Mouse (Mus musculus) hindbrain, embryonic 11.5 days (tissue): ENCODE data around the gene Gm17359. TPM values are rescaled to one million over a fixed set of nuclear protein-coding genes. Genes with fewer than 3 reads are reported as not detected.

Experiments
- ATAC-seq: fragments of 200-750 bp; cut with Nextera tagmentation; 2 replicates; pipeline ENCODE4 v1.8.0; 2017; ENCODE audit warnings: mild to moderate bottlenecking, moderate TSS enrichment, moderate library complexity; ENCODE audit not compliant: low FRiP score
- DNase-seq: peaks from one replicate; pipeline ENCODE4 v3.0.0-alpha.2; 2015; ENCODE audit warnings: low spot score
- H3K27ac ChIP-seq: fragments of 300-500 bp; sonication (generic); 2 replicates; pipeline ENCODE4 v1.5.1; 2014; ENCODE audit warnings: mild to moderate bottlenecking, low read depth, low read length
- H3K27me3 ChIP-seq: fragments of 300-500 bp; sonication (generic); 2 replicates; pipeline ENCODE4 v1.6.1; 2014; ENCODE audit warnings: mild to moderate bottlenecking, low read length, moderate library complexity, mixed read lengths; ENCODE audit not compliant: control insufficient read depth, insufficient read depth
- H3K36me3 ChIP-seq: fragments of 300-500 bp; sonication (generic); 2 replicates; pipeline ENCODE4 v1.6.1; 2014; ENCODE audit warnings: mild to moderate bottlenecking, low read length, moderate library complexity, mixed read lengths; ENCODE audit not compliant: control insufficient read depth, insufficient read depth
- H3K4me1 ChIP-seq: fragments of 300-500 bp; sonication (generic); replicated peaks from 2 replicates; pipeline ENCODE4 v1.6.1; 2014; ENCODE audit warnings: low read length, mixed read lengths; ENCODE audit not compliant: control insufficient read depth, insufficient read depth
- H3K4me2 ChIP-seq: fragments of 300-500 bp; sonication (generic); replicated peaks from 2 replicates; pipeline ENCODE4 v1.6.1; 2014; ENCODE audit warnings: mild to moderate bottlenecking, low read depth, low read length
- H3K4me3 ChIP-seq: fragments of 300-500 bp; sonication (generic); 2 replicates; pipeline ENCODE4 v1.5.1; 2014; ENCODE audit warnings: low read depth, low read length
- H3K9ac ChIP-seq: fragments of 300-500 bp; sonication (generic); 2 replicates; pipeline ENCODE4 v1.6.1; 2014; ENCODE audit warnings: low read depth, low read length
- H3K9me3 ChIP-seq: fragments of 300-500 bp; sonication (generic); 2 replicates; pipeline ENCODE4 v1.6.1; 2016; ENCODE audit warnings: low read length; ENCODE audit not compliant: control insufficient read depth
- WGBS: fragments of 180-500 bp; shearing (Covaris S2); extraction: QIAGEN DNeasy Blood & Tissue Kit; methylation state at CpG from one replicate; pipeline ENCODE4 v1.1.7; 2014; 5-methylcytosine and 5-hydroxymethylcytosine counted together
- polyA plus RNA-seq: library from polyadenylated mRNA; unstranded; fragments of >200 nt; fragmentation: Nextera tagmentation; extraction: Ambion mirVana; gene quantifications from 2 replicates; pipeline ENCODE4 v1.2.1, GENCODE M21; 2014

The Gm17359 gene
- polyA plus RNA-seq, 1 experiment from 2014 or later = not detected

- 0 out of 2 replicates have a peak, but pooled peaks cover 3% of the 10 kb centered on the region for H3K4me1 ChIP-seq
- ATAC-seq (no peak), DNase-seq (no peak)
- H3K9ac ChIP-seq = no peak overlapping the region
- H3K9me3 ChIP-seq = no peaks in the 10 kb centered on the region
- no peak overlapping the region for H3K4me3 ChIP-seq
- no peak overlapping the region for H3K27ac ChIP-seq
- H3K27me3 ChIP-seq = no peaks in the 10 kb centered on the region
- WGBS = 52% methylated on average over 11 of the region's 11 CpGs
- H3K4me2 ChIP-seq = no peak overlapping the region
- H3K36me3 ChIP-seq = peaks cover 2% of the 10 kb centered on the region; the same call in 1 of the 2 replicates
Observed at GRCm38 (mm10) chr3:79455761-79456160, 119.3 kb downstream of the Gm17359 start.

GRCm38 (mm10) chr3:79458651-79459275, 122.3 kb downstream of the Gm17359 start:
- H3K4me2 ChIP-seq = no peak overlapping the region

GRCm38 (mm10) chr3:79469440-79469839, 133.0 kb downstream of the Gm17359 start:
- Histone ChIP-seq H3K36me3 (0 out of 2 replicates have a peak, but pooled peaks cover 3% of the 10 kb centered on the region), H3K4me2 (no peak overlapping the region), H3K9me3 (no peaks in the 10 kb centered on the region), H3K4me1 (no peaks in the 10 kb centered on the region), H3K27me3 (no peaks in the 10 kb centered on the region), H3K27ac (no peak overlapping the region), H3K4me3 (no peak overlapping the region), H3K9ac (no peak overlapping the region)
- ATAC-seq (no peak), DNase-seq (no peak)
- WGBS = 100% methylated on average over 5 of the region's 5 CpGs

More at GRCm38 (mm10) chr3:79458651-79459275, 122.3 kb downstream of the Gm17359 start:
- ATAC-seq (no peak), DNase-seq (no peak)
- Histone ChIP-seq H3K36me3 (peaks cover 5% of the 10 kb centered on the region; the same call in 1 of the 2 replicates), H3K9ac (no peak overlapping the region), H3K27me3 (no peaks in the 10 kb centered on the region), H3K4me3 (no peak overlapping the region), H3K4me1 (no peaks in the 10 kb centered on the region), H3K27ac (no peak overlapping the region), H3K9me3 (no peaks in the 10 kb centered on the region)
- 93% methylated on average over 14 of the region's 14 CpGs for WGBS

- H3K4me3 ChIP-seq = no peak overlapping the region
- H3K9ac ChIP-seq = no peak overlapping the region
- no peaks in the 10 kb centered on the region for H3K27me3 ChIP-seq
- no peak for DNase-seq
- no peaks in the 10 kb centered on the region for H3K4me1 ChIP-seq
- H3K4me2 ChIP-seq = no peak overlapping the region
- no peak for ATAC-seq
- H3K27ac ChIP-seq = no peak overlapping the region
- H3K36me3 ChIP-seq = 0 out of 2 replicates have a peak, but pooled peaks cover 3% of the 10 kb centered on the region
- 94% methylated on average over 5 of the region's 5 CpGs for WGBS
- no peaks in the 10 kb centered on the region for H3K9me3 ChIP-seq
Observed at GRCm38 (mm10) chr3:79472362-79472761, 135.9 kb downstream of the Gm17359 start.

GRCm38 (mm10) chr3:79474911-79475310, 138.4 kb downstream of the Gm17359 start:
- WGBS = 66% methylated on average over 4 of the region's 4 CpGs
- H3K4me1 ChIP-seq = no peaks in the 10 kb centered on the region
- peak; percentile 77 for ATAC-seq
- H3K4me2 ChIP-seq = no peak overlapping the region
- no peak overlapping the region for H3K27ac ChIP-seq
- no peaks in the 10 kb centered on the region for H3K27me3 ChIP-seq
- H3K9ac ChIP-seq = no peak overlapping the region
- no peaks in the 10 kb centered on the region for H3K36me3 ChIP-seq
- no peak overlapping the region for H3K4me3 ChIP-seq
- no peaks in the 10 kb centered on the region for H3K9me3 ChIP-seq
- peak; percentile 23 for DNase-seq

- ATAC-seq = no peak
- Histone ChIP-seq H3K4me2 (no peak overlapping the region), H3K4me3 (no peak overlapping the region), H3K9ac (no peak overlapping the region), H3K27ac (no peak overlapping the region), H3K36me3 (0 out of 2 replicates have a peak, but pooled peaks cover 2% of the 10 kb centered on the region), H3K27me3 (no peaks in the 10 kb centered on the region), H3K4me1 (no peaks in the 10 kb centered on the region), H3K9me3 (no peaks in the 10 kb centered on the region)
- no peak for DNase-seq
- WGBS = 85% methylated on average over 2 of the region's 2 CpGs
Observed at GRCm38 (mm10) chr3:79475980-79476379, 139.5 kb downstream of the Gm17359 start.

GRCm38 (mm10) chr3:79478400-79478799, 141.9 kb downstream of the Gm17359 start:
- 94% methylated on average over 8 of the region's 8 CpGs for WGBS
- H3K27me3 ChIP-seq = no peaks in the 10 kb centered on the region
- no peak for ATAC-seq
- no peak overlapping the region for H3K9ac ChIP-seq
- H3K27ac ChIP-seq = no peak overlapping the region
- H3K9me3 ChIP-seq = 0 out of 2 replicates have a peak, but pooled peaks cover under 1% of the 10 kb centered on the region
- no peak overlapping the region for H3K4me2 ChIP-seq
- H3K4me1 ChIP-seq = no peaks in the 10 kb centered on the region
- H3K36me3 ChIP-seq = 0 out of 2 replicates have a peak, but pooled peaks cover 6% of the 10 kb centered on the region
- no peak for DNase-seq
- no peak overlapping the region for H3K4me3 ChIP-seq

GRCm38 (mm10) chr3:79478880-79479279, 142.4 kb downstream of the Gm17359 start:
- WGBS = 82% methylated on average over 4 of the region's 4 CpGs
- DNase-seq (no peak), ATAC-seq (no peak)
- Histone ChIP-seq H3K9ac (no peak overlapping the region), H3K27ac (no peak overlapping the region), H3K27me3 (no peaks in the 10 kb centered on the region), H3K4me2 (no peak overlapping the region), H3K4me3 (no peak overlapping the region), H3K4me1 (no peaks in the 10 kb centered on the region), H3K9me3 (0 out of 2 replicates have a peak, but pooled peaks cover 2% of the 10 kb centered on the region), H3K36me3 (0 out of 2 replicates have a peak, but pooled peaks cover 9% of the 10 kb centered on the region)
